Mouse (Mus musculus) gastrocnemius, adult 2 months (tissue): ENCODE results near the gene Sfi1. TPM values are rescaled to one million over a fixed set of nuclear protein-coding genes. Genes with fewer than 3 reads are reported as not detected.

Source experiments
- DNase-seq: peaks from one replicate; pipeline ENCODE4 v3.0.0; 2022
- H3K27ac ChIP-seq: fragments of 200-600 bp; 2 replicates; pipeline ENCODE4 v1.8.1; 2022; ENCODE audit warnings: mild to moderate bottlenecking
- H3K4me3 ChIP-seq: fragments of 200-600 bp; 2 replicates; pipeline ENCODE4 v1.8.1; 2022; ENCODE audit warnings: mild to moderate bottlenecking, moderate library complexity
- CTCF ChIP-seq: fragments of 200-600 bp; IDR thresholded peaks from 2 replicates; pipeline ENCODE4 v1.8.1; 2022; ENCODE audit warnings: antibody characterized with exemption, mild to moderate bottlenecking, moderate library complexity
- intact Hi-C: fragments of 180-260 bp; cut with DNase I; formaldehyde crosslinking; loops from one replicate; pipeline ENCODE4 v1.15.1; 2025
- long read RNA-seq, 2 experiments: library from polyadenylated mRNA; stranded (forward); transcript quantifications; one replicate each; pipeline ENCODE4 v2.0.0; 2021
- total RNA-seq, 2 experiments: library from RNA; stranded (reverse); gene quantifications; 2 replicates each; pipeline ENCODE4 v1.2.3; 2021

The Sfi1 gene
- total RNA-seq: 10 to 100 TPM; 15.3 to 15.6 TPM
- long read RNA-seq, experiment 1, partial matches to known transcripts: 3 of 14 reads
- long read RNA-seq, experiment 1, other reads (novel, unspliced or antisense): 11 of 14 reads
- long read RNA-seq, experiment 2, partial matches to known transcripts: 1 of 3 reads
- long read RNA-seq, experiment 2, other reads (novel, unspliced or antisense): 1 of 3 reads

- DNase-seq: no peak
- Histone ChIP-seq H3K27ac (no peak within 1 kb of the TSS), H3K4me3 (no peak within 1 kb of the TSS)
- no peak for TF ChIP-seq CTCF
- intact Hi-C loops: no loop called here
These were observed at the start of gene Sfi1 for GRCm38 (mm10) chr11:3193363-3193762. Gene Sfi1, minus strand, starts transcription at chr11:3193463.

- TF ChIP-seq CTCF: no peak
- intact Hi-C loops: no loop called here
- DNase-seq: no peak
- H3K27ac ChIP-seq: no peak overlapping the region
- H3K4me3 ChIP-seq: no peak overlapping the region
These were observed 49.1 kb upstream of the Sfi1 start for GRCm38 (mm10) chr11:3242395-3242794.

- H3K27ac ChIP-seq: peak overlapping the region; percentile 13; the same call in 1 of the 2 replicates
- DNase-seq: no peak
- no peak for TF ChIP-seq CTCF
- no peak overlapping the region for H3K4me3 ChIP-seq
- intact Hi-C loops: no loop called here
These were observed 42.0 kb upstream of the Sfi1 start for GRCm38 (mm10) chr11:3235277-3235676.

- Histone ChIP-seq H3K4me3 (no peak overlapping the region), H3K27ac (no peak overlapping the region)
- DNase-seq: no peak
- TF ChIP-seq CTCF: no peak
- intact Hi-C loops: no loop called here
These were observed 40.4 kb upstream of the Sfi1 start for GRCm38 (mm10) chr11:3233704-3234103.

- no peak for TF ChIP-seq CTCF
- intact Hi-C loops: no loop called here
- DNase-seq: no peak
- Histone ChIP-seq H3K27ac (no peak overlapping the region), H3K4me3 (no peak overlapping the region)
These were observed 39.0 kb upstream of the Sfi1 start for GRCm38 (mm10) chr11:3232248-3232647.

GRCm38 (mm10) chr11:3227113-3227512 lies 33.9 kb upstream of the Sfi1 start:
- TF ChIP-seq CTCF: no peak
- no peak overlapping the region for H3K27ac ChIP-seq
- intact Hi-C loops: no loop called here
- no peak for DNase-seq
- no peak overlapping the region for H3K4me3 ChIP-seq

- DNase-seq: no peak
- Histone ChIP-seq H3K4me3 (no peak overlapping the region), H3K27ac (no peak overlapping the region)
- peak; percentile 14; the same call in 1 of the 2 replicates for TF ChIP-seq CTCF
- intact Hi-C loops: no loop called here
These were observed 29.8 kb upstream of the Sfi1 start for GRCm38 (mm10) chr11:3223105-3223504.

- Histone ChIP-seq H3K4me3 (no peak overlapping the region), H3K27ac (no peak overlapping the region)
- intact Hi-C loops: no loop called here
- DNase-seq: no peak
- no peak for TF ChIP-seq CTCF
These were observed 19.3 kb upstream of the Sfi1 start for GRCm38 (mm10) chr11:3212526-3212925.

GRCm38 (mm10) chr11:3206783-3207182 lies 13.5 kb upstream of the Sfi1 start:
- Histone ChIP-seq H3K27ac (no peak overlapping the region), H3K4me3 (no peak overlapping the region)
- TF ChIP-seq CTCF: no peak
- intact Hi-C loops: no loop called here
- no peak for DNase-seq

GRCm38 (mm10) chr11:3205207-3205606 lies 11.9 kb upstream of the Sfi1 start:
- TF ChIP-seq CTCF: no peak
- Histone ChIP-seq H3K4me3 (no peak overlapping the region), H3K27ac (no peak overlapping the region)
- DNase-seq: no peak
- intact Hi-C loops: no loop called here

GRCm38 (mm10) chr11:3203771-3204170 lies 10.5 kb upstream of the Sfi1 start:
- intact Hi-C loops: no loop called here
- no peak for DNase-seq
- Histone ChIP-seq H3K4me3 (no peak overlapping the region), H3K27ac (no peak overlapping the region)
- TF ChIP-seq CTCF: no peak

GRCm38 (mm10) chr11:3202781-3203441 lies 9.6 kb upstream of the Sfi1 start:
- TF ChIP-seq CTCF: no peak
- no peak for DNase-seq
- Histone ChIP-seq H3K27ac (peak overlapping the region; percentile 63), H3K4me3 (peak overlapping the region; percentile 59)
- intact Hi-C loops: no loop called here

GRCm38 (mm10) chr11:3202231-3202701 lies 9.0 kb upstream of the Sfi1 start, which contains the start of gene Eif4enif1:
Gene Eif4enif1, plus strand, starts transcription at chr11:3202392.
- DNase-seq: peak; percentile 94
- no peak for TF ChIP-seq CTCF

More at GRCm38 (mm10) chr11:3202231-3202701, 9.0 kb upstream of the Sfi1 start, which contains the start of gene Eif4enif1:
- intact Hi-C loops: no loop called here
- H3K4me3 ChIP-seq: peak within 1 kb of the TSS; percentile 59
- peak within 1 kb of the TSS; percentile 79 for H3K27ac ChIP-seq
